Mouse (Mus musculus) midbrain, embryonic 10.5 days (tissue): Measurements from ENCODE around the gene Adipor1. TPM values are rescaled to one million over a fixed set of nuclear protein-coding genes. Genes with fewer than 3 reads are reported as not detected.
"Not testable (repeated sequence)": the region's sequence is repeated elsewhere in the genome, so short reads cannot be mapped to it uniquely, and the experiment has no call there.

Source experiments
- DNase-seq: peaks from one replicate; pipeline ENCODE4 v3.0.0-alpha.2; 2017; ENCODE audit warnings: low spot score
- H3K27ac ChIP-seq: fragments of 300-500 bp; sonication (generic); replicated peaks from 2 replicates; pipeline ENCODE4 v1.5.1; 2016; ENCODE audit warnings: mild to moderate bottlenecking
- H3K27me3 ChIP-seq: fragments of 300-500 bp; sonication (generic); 2 replicates; pipeline ENCODE4 v1.6.1; 2016; ENCODE audit warnings: low read depth, mild to moderate bottlenecking; ENCODE audit not compliant: poor library complexity, severe bottlenecking
- H3K36me3 ChIP-seq: fragments of 300-500 bp; sonication (generic); 2 replicates; pipeline ENCODE4 v1.6.1; 2016; ENCODE audit warnings: mild to moderate bottlenecking, moderate library complexity
- H3K4me1 ChIP-seq: fragments of 300-500 bp; sonication (generic); 2 replicates; pipeline ENCODE4 v1.6.1; 2016
- H3K4me3 ChIP-seq: fragments of 300-500 bp; sonication (generic); 2 replicates; pipeline ENCODE4 v1.5.1; 2016; ENCODE audit warnings: mild to moderate bottlenecking, moderate library complexity
- H3K9me3 ChIP-seq: fragments of 300-500 bp; sonication (generic); replicated peaks from 2 replicates; pipeline ENCODE4 v1.6.1; 2016; ENCODE audit warnings: mild to moderate bottlenecking
- WGBS: fragments of 180-500 bp; shearing (Covaris S2); methylation state at CpG from one replicate; pipeline ENCODE4 v1.1.7; 2016; 5-methylcytosine and 5-hydroxymethylcytosine counted together
- polyA plus RNA-seq: library from polyadenylated mRNA; unstranded; fragments of >200 nt; fragmentation: Nextera tagmentation; extraction: Ambion mirVana; gene quantifications from 2 replicates; pipeline ENCODE4 v1.2.1, GENCODE M21; 2016

Adipor1 gene
- polyA plus RNA-seq, 1 experiment from 2014 or later, result 75.7 TPM

- Histone ChIP-seq H3K36me3 (peaks cover 58% of the 10 kb centered on the region), H3K27me3 (no peaks in the 10 kb centered on the region), H3K9me3 (no peaks in the 10 kb centered on the region), H3K27ac (no peak overlapping the region), H3K4me1 (no peaks in the 10 kb centered on the region), H3K4me3 (no peak overlapping the region)
- no peak for DNase-seq
- 91% methylated on average over 10 of the region's 10 CpGs for WGBS
Observed at GRCm38 (mm10) chr1:134433002-134433401, 17.8 kb downstream of the Adipor1 start.

DNA sequence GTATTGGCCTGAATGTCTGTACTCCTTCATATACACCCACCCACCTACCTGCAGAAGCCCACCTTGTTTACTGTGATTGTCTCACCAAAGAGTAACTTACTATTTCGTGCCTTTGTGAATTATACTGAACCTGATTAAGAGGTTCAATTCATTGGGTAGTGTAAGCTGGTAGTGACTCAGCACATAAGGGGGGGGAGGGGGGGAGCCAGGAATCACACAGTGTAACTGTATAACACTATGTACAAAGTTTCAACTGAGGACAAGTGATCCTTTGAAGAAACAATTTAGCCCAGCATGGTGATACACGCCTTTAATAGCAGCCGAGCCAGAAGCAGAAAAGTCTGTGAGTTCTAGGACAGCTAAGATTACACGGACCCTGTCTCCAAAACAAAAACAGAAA is 18.3 kb downstream of the Adipor1 start:
- no peak overlapping the region for H3K27ac ChIP-seq
- no peaks in the 10 kb centered on the region for H3K4me1 ChIP-seq
- H3K27me3 ChIP-seq, result no peaks in the 10 kb centered on the region
- H3K36me3 ChIP-seq, result peaks cover 54% of the 10 kb centered on the region
- H3K4me3 ChIP-seq, result no peak overlapping the region
- no peak for DNase-seq
- H3K9me3 ChIP-seq, result no peaks in the 10 kb centered on the region
- WGBS, result 93% methylated on average over 4 of the region's 4 CpGs

DNA sequence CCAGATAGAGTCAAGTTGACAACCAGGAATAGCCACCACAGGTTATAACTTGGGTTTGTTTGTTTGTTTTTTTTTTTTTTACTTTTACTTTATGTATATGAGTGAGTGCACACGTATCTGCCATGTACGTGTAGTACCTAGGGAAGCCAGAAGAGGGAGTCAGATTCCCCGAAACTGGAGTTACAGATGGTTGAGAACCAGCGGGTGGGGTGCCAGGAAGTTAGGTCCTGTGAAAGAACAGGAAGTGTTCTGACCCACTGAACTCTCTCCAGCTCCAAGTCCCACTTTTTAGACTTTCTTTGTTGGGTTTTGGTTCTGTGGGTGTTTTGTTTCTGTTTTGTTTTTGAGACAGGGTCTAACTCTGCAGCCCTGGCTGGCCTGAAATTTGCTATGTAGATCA is 20.2 kb downstream of the Adipor1 start:
- Histone ChIP-seq H3K36me3 (peaks cover 35% of the 10 kb centered on the region), H3K27ac (no peak overlapping the region), H3K27me3 (no peaks in the 10 kb centered on the region), H3K4me1 (no peaks in the 10 kb centered on the region), H3K4me3 (no peak overlapping the region), H3K9me3 (no peaks in the 10 kb centered on the region)
- WGBS, result 33% methylated on average over 4 of the region's 4 CpGs
- DNase-seq, result no peak

GRCm38 (mm10) chr1:134440437-134440836 is 25.3 kb downstream of the Adipor1 start:
- no peak for DNase-seq
- WGBS, result 93% methylated on average over 6 of the region's 6 CpGs
- Histone ChIP-seq H3K36me3 (no peaks in the 10 kb centered on the region), H3K9me3 (no peaks in the 10 kb centered on the region), H3K4me1 (no peaks in the 10 kb centered on the region), H3K4me3 (no peak overlapping the region), H3K27ac (no peak overlapping the region), H3K27me3 (no peaks in the 10 kb centered on the region)

- H3K27me3 ChIP-seq, DNase-seq: not testable (repeated sequence)
- 92% methylated on average over 7 of the region's 10 CpGs for WGBS
Observed at GRCm38 (mm10) chr1:134441737-134442136, 26.6 kb downstream of the Adipor1 start.

GRCm38 (mm10) chr1:134442394-134442793 is 27.2 kb downstream of the Adipor1 start:
- Histone ChIP-seq H3K9me3 (no peaks in the 10 kb centered on the region), H3K27ac (no peak overlapping the region), H3K4me1 (no peaks in the 10 kb centered on the region), H3K4me3 (no peak overlapping the region), H3K27me3 (no peaks in the 10 kb centered on the region), H3K36me3 (no peaks in the 10 kb centered on the region)
- WGBS, result 89% methylated on average over 3 of the region's 3 CpGs
- DNase-seq, result no peak

More at GRCm38 (mm10) chr1:134441737-134442136, 26.6 kb downstream of the Adipor1 start:
- not testable (repeated sequence) for H3K36me3 ChIP-seq, H3K9me3 ChIP-seq, H3K27ac ChIP-seq, H3K4me1 ChIP-seq, H3K4me3 ChIP-seq

DNA sequence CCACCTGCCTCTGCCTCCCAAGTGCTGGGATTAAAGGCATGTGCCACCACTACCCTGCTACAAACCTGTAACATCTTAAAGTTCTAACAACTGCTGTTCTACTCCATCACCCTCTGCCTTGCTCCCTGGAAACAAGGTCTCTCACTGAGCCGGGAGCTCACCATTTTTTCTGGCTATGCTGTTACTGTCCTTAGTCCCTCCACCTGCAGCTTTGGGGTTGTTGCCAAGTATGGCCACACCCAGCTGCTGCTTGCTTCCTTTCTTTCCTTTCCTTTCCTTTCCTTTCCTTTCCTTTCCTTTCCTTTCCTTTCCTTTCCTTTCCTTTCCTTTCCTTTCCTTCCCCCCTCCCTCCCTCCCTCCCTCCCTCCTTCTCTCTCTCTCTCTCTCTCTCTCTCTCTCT is 28.1 kb downstream of the Adipor1 start:
- H3K4me1 ChIP-seq, H3K27me3 ChIP-seq, H3K27ac ChIP-seq, H3K9me3 ChIP-seq, H3K4me3 ChIP-seq, H3K36me3 ChIP-seq, DNase-seq: not testable (repeated sequence)
- WGBS, result 82% methylated on average over 1 of the region's 1 CpGs

DNA sequence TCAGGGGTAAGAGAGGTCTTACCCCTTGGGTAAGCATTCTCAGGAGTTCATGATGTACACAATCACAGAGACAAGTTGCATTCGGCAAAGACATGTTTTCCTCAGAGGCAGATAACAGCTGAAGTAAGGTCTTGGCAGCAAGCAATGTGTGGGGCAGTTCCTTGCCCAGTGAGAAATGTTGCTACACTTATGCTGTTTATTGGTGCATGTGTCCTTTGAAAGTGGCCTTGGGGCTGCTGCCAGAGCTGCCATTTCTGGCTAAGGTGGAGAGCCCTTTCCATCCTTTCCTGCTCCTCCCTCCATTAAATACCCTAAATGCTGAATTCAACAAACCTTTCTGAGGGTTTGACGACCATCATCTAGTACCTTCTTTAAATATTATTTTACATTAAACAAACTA is 30.2 kb downstream of the Adipor1 start:
- no peaks in the 10 kb centered on the region for H3K4me1 ChIP-seq
- DNase-seq, result no peak
- no peaks in the 10 kb centered on the region for H3K9me3 ChIP-seq
- H3K27me3 ChIP-seq, result no peaks in the 10 kb centered on the region
- H3K27ac ChIP-seq, result no peak overlapping the region
- no peaks in the 10 kb centered on the region for H3K36me3 ChIP-seq
- no peak overlapping the region for H3K4me3 ChIP-seq
- WGBS, result 84% methylated on average over 2 of the region's 2 CpGs

DNA sequence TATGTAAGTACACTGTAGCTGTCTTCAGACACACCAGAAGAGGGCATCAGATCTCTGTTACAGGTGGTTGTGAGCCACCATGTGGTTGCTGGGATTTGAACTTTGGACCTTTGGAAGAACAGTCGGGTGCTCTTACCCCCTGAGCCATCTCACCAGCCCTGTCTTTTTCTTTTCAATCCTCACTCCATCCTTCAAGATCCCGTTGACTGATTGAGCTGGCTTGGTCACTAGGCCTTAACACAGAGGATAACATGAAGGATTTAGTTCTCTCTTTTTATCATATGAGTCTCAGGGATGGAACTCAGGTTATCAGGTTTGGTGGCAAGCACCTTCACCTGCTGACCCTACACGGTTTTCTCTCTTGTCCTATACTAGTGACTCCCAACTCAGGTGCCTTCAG is 33.4 kb downstream of the Adipor1 start:
- H3K27ac ChIP-seq, H3K4me1 ChIP-seq, DNase-seq, H3K27me3 ChIP-seq, H3K4me3 ChIP-seq, H3K9me3 ChIP-seq, H3K36me3 ChIP-seq: not testable (repeated sequence)
- 72% methylated on average over 3 of the region's 3 CpGs for WGBS

DNA sequence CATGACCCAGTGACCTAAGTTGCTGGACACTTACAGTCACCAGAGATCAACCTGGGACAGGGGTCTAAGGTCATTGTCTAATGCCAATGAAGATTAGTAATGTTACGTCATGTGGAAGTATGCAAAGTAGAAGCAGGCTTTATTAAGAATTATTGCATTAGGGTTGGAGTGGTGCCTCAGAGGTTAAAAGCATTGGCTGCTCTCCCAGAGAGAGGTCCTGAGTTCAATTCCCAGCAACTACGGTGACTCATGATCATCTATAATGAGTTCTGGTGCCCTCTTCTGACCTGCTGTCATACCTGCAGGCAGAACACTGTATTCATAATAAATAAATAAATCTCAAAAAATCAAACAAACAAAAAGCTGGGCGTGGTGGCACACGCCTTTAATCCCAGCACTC is 35.0 kb downstream of the Adipor1 start:
- WGBS, result 85% methylated on average over 4 of the region's 4 CpGs
- DNase-seq, result no peak
- H3K9me3 ChIP-seq, result no peaks in the 10 kb centered on the region
- H3K36me3 ChIP-seq, result no peaks in the 10 kb centered on the region
- H3K27ac ChIP-seq, result no peak overlapping the region
- no peaks in the 10 kb centered on the region for H3K27me3 ChIP-seq
- no peak overlapping the region for H3K4me3 ChIP-seq
- H3K4me1 ChIP-seq, result peaks cover 7% of the 10 kb centered on the region

DNA sequence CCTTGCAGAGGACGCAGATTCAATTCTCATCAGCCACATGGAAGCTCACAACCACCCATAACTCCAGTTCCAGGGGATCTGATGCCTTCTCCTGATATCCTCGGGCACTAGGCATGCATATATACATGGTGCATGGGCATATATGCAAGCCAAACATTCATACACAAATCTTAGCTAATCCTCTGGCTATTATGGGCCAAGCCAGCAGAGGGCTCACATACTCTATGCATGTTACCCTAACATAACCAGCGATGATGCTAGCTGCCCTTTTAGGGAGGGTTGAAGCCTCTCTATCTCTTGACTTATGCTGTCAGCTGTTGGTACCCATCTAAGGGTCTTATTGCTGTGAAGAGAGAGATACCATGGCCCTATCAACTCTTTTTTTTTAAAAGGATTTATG is 35.8 kb downstream of the Adipor1 start:
- Histone ChIP-seq H3K27me3 (no peaks in the 10 kb centered on the region), H3K9me3 (no peaks in the 10 kb centered on the region), H3K4me3 (no peak overlapping the region), H3K36me3 (no peaks in the 10 kb centered on the region), H3K4me1 (peaks cover 9% of the 10 kb centered on the region), H3K27ac (no peak overlapping the region)
- DNase-seq, result no peak
- 55% methylated on average over 3 of the region's 3 CpGs for WGBS

- Histone ChIP-seq H3K36me3 (peaks cover 19% of the 10 kb centered on the region), H3K4me1 (peaks cover 18% of the 10 kb centered on the region), H3K4me3 (peak within 1 kb of the TSS; percentile 88), H3K9me3 (no peaks in the 10 kb centered on the region), H3K27me3 (no peaks in the 10 kb centered on the region), H3K27ac (peak within 1 kb of the TSS; percentile 90)
- peak; percentile 96 for DNase-seq
- under 1% methylated on average over 61 of the region's 61 CpGs for WGBS
Observed at GRCm38 (mm10) chr1:134454904-134455824, 40.0 kb downstream of the Adipor1 start, which contains the start of gene Klhl12. TSS of gene Klhl12 (plus strand) at chr1:134455531.

DNA sequence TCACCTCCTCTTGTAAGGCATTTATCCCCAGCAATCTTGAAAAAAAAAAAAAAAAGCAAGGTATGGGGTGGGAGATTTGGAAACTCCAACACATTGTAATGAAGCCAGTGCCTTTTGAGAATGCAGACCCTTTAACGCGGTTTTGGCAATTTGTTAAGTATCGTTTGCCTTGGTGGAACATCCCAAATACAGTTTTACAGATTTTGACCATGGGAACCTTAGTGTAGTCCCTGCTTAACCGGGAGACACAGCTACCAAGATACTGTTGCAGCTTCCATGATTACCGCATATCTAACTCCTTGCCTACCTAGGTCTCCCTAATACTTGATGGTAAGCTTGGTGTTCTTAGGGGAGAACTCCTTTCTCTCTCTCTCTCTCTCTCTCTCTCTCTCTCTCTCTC is 40.9 kb downstream of the Adipor1 start:
- Histone ChIP-seq H3K4me1 (peaks cover 18% of the 10 kb centered on the region), H3K27me3 (no peaks in the 10 kb centered on the region), H3K9me3 (no peaks in the 10 kb centered on the region), H3K4me3 (peak overlapping the region; percentile 88), H3K36me3 (peaks cover 28% of the 10 kb centered on the region), H3K27ac (0 out of 2 replicates have a peak overlapping the region, but pooled peaks have one; percentile 90)
- no peak for DNase-seq
- 29% methylated on average over 5 of the region's 5 CpGs for WGBS
